Mouse (Mus musculus) frontal cortex, adult (tissue): Measurements from ENCODE around the gene Tenm4.
A peak's percentile ranks its signal among the peaks of the same experiment; 100 is the strongest.

Experiments
- ATAC-seq: cut with Nextera tagmentation; 2 replicates; pipeline ENCODE4 v1.9.2; 2017; ENCODE audit warnings: mild to moderate bottlenecking, moderate library complexity, mixed read lengths; ENCODE audit not compliant: low TSS enrichment

Gene Tenm4

DNA sequence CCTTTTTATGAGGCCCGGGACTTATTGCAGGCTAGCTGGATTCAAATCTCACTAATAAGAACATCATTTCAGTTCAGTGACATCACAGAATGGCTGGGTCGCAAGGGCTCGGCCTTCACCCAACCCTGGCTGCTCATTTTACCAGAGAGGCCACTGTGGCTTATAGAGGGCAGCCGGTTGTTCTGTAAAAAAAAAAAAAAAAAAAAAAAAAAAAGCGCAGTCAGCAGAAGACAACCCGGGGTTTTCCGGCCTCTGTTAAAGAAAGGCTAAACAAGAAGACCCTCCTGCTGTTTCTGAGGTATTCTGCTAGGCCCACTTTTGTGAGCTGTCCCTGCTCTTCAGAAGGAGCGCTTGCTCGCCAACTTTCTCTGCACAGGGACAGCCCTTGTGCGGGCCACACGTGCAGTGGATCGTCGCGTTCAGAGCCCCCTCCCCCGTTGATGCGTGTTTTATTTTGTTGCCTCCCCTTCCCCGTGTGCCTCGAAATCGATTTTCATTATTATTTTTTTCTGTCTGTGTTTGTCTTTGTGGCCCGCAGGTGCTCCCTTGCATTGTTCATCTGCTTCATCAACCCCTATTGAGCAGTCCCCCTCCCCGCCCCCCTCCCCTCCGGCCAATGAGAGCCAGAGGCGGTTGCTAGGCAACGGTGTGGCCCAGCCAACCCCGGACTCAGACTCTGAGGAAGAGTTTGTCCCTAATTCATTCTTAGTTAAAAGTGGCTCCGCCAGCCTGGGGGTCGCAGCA lies 472.6 kb downstream of the Tenm4 start:
- peak; percentile 63; the same call in 1 of the 2 replicates for ATAC-seq

DNA sequence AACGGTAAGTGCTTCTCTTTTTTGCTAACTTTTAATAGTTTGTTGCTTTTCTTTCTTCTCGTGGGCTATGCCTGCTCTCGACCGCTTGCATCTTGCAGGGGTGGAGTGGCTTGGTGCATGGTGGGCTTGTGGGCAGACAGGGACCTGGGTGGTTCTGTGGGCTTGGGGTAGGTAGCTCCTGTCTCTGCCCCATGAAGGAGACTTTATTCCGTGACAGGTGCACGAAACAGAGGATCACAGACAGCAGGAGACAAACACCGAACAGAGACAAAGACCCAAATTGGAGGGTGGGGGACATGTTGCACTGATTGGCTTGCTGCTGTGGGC lies 473.1 kb downstream of the Tenm4 start:
- ATAC-seq, result 0 out of 2 replicates have a peak, but pooled peaks have one; percentile 12

DNA sequence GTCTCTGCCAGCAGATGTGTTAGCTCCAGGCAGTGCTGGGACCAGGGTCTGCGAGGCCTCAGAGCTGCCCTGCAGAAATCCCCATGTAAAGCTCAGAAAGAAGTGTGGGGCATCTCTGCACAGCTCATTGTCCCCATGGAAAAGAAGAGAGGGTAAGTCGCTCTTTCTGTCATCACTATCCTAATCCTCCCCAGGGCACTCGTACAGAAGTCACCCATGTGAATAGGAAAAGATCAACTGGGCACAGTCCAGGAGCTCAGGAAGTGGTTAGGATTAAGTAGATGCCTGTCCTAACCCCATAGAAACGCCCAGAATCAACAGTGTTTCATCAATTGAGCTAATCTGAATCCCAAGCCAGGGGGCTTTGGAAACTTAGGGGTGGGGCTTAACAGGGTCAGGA lies 476.6 kb downstream of the Tenm4 start:
- ATAC-seq, result no peak

- ATAC-seq, result no peak
These were observed 477.6 kb downstream of the Tenm4 start for GRCm38 (mm10) chr7:96648606-96649005.

GRCm38 (mm10) chr7:96649171-96649570 lies 478.1 kb downstream of the Tenm4 start:
- ATAC-seq, result no peak

GRCm38 (mm10) chr7:96650435-96650834 lies 479.4 kb downstream of the Tenm4 start:
- ATAC-seq, result no peak

DNA sequence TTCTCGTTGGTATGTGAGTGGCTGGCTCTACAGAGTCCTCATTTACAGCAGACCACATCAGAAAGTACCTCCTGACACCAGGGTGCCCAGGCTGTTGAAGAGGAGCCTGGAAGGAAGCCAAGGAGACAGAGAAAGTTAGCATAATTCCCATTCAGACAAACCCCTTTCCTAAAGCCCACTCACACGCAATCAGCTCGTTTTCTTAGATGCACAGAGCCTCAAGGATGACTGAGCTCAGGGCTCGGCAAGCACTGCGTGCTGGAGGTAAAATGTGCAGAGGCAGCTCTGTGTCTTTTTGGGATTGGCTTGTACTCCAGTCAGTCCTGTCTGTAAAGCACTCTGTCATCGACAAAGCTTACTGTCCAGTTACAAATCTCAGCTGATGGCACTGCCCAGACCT lies 480.0 kb downstream of the Tenm4 start:
- peak; percentile 71; the same call in 1 of the 2 replicates for ATAC-seq

GRCm38 (mm10) chr7:96651626-96652341 lies 480.7 kb downstream of the Tenm4 start:
- ATAC-seq, result peak; percentile 60

GRCm38 (mm10) chr7:96652844-96653243 lies 481.8 kb downstream of the Tenm4 start:
- no peak for ATAC-seq

- no peak for ATAC-seq
These were observed 483.2 kb downstream of the Tenm4 start for GRCm38 (mm10) chr7:96654206-96654605.

DNA sequence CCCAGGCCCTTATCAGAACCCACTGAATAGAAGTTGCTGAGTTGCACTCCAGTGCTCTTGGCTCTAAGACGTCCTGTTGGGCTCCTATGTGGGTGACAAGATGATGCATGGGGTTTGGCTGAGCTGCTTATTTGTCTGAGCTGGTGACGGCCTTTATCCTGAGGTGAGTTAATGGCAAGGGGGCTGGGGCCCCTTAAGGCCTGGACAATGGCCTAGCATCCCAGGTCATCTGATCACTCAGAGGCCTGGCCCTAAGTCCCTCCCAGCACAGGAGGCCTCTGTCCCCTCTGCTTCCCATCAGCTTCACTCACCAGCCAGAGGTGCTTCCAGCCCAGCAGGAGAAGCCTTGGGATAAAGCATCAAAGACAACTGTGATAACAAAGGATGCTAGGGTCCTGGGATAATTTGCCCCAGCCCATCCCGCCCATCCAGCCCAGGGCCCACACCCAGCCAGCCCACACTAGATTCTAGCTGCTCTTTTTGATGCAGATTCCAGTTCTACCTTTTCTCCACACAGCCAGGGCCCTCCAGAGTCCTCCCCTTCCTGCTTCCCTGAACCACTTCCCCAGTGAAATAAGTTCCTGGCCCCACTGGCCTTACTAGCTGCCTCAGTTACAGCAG lies 484.2 kb downstream of the Tenm4 start:
- ATAC-seq, result no peak

DNA sequence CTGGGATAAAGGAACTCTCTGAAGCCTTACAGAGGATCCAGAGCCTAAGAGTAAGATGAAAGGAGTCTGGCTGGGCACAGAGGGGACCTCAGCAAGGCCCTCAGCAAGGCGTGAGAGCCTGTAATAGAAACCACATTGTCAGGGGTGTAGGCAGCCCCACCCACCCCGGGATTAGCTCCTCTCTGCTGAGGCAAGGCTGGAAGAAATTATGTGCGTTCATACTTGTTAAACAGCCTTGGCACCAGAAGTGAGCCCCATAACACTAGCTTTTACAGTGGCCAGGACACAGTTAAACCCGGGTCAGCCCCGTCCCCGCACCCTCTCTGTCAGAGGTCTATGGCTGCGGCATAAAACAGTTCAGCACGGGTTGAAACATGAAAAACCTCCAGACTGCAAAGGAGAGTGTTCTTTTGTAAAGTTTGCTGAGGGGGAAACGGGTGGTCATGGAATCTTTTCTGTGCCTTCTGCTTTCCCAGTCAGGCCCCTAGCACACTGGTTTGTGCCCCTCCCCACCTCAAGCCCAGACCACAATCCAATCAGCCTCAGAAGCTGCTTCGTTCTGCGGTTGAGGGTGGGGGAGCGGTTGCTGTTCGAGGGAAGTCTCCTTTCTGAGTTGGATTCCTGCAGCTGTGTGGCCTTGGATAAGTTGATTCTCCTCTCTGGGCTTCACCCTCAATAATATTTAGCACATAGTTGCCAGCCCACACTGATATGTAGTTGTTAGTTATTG lies 486.2 kb downstream of the Tenm4 start:
- ATAC-seq, result no peak

DNA sequence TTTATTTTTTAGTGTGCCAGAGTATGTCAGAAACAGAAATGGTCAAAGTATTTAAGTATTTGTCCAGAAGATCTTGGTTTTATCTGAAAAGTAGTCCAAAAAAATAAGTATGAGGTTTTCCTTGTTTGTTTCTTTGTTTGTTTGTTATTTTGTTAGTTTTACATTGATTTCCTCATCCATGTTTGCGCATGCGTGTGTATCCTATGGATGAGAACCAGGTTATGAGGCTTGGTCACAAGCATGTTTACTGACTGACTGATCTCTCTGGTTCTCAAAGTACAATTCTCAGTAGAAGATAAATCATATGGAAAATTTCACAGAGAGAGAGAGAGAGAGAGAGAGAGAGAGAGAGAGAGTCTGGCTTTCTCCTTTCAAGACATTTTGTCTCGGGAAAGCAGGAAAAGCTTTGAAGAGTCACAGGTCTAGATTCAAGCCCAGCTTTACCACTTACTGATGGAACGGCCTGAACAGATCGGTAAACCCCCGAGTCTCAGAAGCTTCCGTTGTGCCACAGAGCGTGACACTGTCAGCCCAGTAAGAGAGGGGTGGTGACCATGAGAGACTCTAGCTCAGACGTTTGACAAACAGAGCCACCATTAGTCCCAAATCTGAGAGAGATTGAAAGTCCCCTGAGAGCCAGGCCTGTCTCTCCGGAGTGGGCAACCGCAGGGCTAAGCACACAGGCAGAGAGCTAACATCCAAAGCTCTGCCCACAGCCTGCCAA lies 487.0 kb downstream of the Tenm4 start:
- ATAC-seq, result no peak

- no peak for ATAC-seq
These were observed 489.9 kb downstream of the Tenm4 start for GRCm38 (mm10) chr7:96660907-96661306.

- ATAC-seq, result no peak
These were observed 490.5 kb downstream of the Tenm4 start for GRCm38 (mm10) chr7:96661352-96662169.

- no peak for ATAC-seq
These were observed 492.3 kb downstream of the Tenm4 start for GRCm38 (mm10) chr7:96663336-96663735.

- 0 out of 2 replicates have a peak, but pooled peaks have one; percentile 11 for ATAC-seq
These were observed 495.4 kb downstream of the Tenm4 start for GRCm38 (mm10) chr7:96666366-96666896.

DNA sequence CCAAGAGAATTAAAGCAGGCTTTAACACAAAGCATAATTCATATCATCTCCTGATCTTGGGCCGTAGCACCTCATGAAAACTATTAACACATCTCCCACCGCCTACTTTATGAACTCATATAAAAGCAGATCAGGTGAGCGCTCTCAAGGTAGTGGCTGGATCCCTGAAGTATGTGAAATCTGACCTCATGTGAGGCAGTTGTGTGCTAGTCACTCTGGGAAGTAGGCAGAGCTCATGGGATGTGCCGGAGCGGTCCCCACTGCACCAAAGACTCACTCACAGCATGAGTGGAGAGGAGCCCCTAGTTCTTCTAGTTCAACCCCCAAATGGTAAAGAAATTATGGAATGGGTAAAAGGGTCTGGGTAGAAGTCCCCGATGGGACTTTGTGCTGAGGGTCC lies 496.6 kb downstream of the Tenm4 start:
- no peak for ATAC-seq

- ATAC-seq, result peak; percentile 64
These were observed 499.0 kb downstream of the Tenm4 start for GRCm38 (mm10) chr7:96670095-96670494.

DNA sequence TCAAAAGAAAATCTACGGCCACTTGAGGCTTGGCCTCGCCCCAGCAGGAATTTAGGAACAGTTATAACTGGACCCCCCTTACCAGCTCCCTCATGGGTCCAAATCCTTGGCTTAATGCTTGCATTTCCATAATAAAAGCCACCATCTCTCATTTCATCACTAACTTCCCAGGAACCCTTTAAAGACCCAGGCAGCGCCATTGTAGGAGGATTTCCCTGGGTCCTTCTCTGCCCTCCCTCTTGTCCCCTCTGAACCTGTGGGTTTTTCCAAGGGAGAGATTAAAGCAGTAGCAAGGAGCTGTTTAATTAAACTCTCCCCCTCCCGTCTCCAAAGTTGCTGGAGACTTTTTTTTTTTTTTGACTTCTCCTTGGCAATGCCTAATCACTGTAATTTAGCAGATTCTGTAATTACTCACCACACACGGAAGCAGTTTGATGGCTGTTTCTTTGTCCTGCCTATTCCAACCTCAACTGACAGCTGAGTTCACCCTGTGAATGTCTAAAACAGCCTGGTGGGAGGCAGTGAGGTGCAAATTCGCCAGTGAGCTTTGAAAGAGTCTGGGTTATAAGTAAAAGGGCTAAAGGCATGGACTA lies 501.4 kb downstream of the Tenm4 start:
- 0 out of 2 replicates have a peak, but pooled peaks have one; percentile 11 for ATAC-seq
